8 mouse cellular contexts compared by ENCODE assay signal in the genomic region with DNA sequence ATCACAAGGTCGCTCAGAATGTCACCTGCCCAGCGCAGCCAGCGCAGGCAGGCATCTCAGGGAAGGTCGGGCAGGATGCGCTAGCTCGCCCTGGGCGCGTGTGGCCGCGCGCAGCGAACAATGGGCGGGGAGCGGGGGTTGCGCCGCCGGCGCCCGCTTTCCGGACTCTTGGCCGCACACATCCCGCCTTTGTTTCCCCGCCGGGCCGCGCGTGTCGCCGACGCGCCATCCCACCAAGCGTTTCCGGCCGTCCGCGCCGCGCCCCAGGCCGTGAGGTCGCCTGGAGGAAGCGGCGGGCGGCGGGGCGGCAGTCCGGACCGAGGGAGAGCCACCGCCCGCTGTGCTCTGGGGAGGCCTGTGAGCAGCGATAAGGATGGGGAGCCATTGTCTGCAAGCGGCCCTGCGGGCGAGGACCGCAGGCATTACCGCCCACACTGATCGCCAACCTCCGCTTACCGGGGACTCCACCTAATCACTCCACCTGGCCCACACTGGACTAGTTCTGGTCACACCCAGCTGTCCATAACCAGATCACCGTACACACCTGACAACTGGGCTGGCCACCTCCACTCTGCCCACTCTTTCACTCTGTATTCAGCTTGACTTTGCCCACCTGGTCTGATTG.
A peak's percentile ranks its signal among the peaks of the same experiment; 100 is the strongest.
DNase-seq lines count a peak whose midpoint lies in the region; ATAC-seq lines count a peak whose summit lies in the region.

No protein-coding gene starts in this region.

- peaks cover 10% of the 10 kb centered on the region; the same call in 1 of the 2 replicates for H3K4me1 ChIP-seq in forebrain, embryonic 12.5 days
- peaks cover 12% of the 10 kb centered on the region for H3K4me1 ChIP-seq in heart, embryonic 15.5 days (replicated peaks)

- 0 out of 2 replicates have a peak overlapping the region, but pooled peaks have one; percentile 50 for H3K27ac ChIP-seq in forebrain, embryonic 12.5 days
- H3K27ac ChIP-seq in heart, embryonic 15.5 days = peak overlapping the region; percentile 53

- H3K9ac ChIP-seq in forebrain, embryonic 12.5 days = peak overlapping the region; percentile 83
- H3K9ac ChIP-seq in heart, embryonic 15.5 days = peak overlapping the region; percentile 51

- H3K4me3 ChIP-seq in forebrain, embryonic 12.5 days (replicated peaks) = peak overlapping the region; percentile 61
- H3K4me3 ChIP-seq in heart, embryonic 15.5 days = peak overlapping the region; percentile 56

- H3K4me2 ChIP-seq in forebrain, embryonic 12.5 days = peak overlapping the region; percentile 91
- peak overlapping the region; percentile 94 for H3K4me2 ChIP-seq in heart, embryonic 15.5 days

- under 1% methylated on average over 59 of the region's 59 CpGs for WGBS in forebrain, embryonic 12.5 days
- under 1% methylated on average over 59 of the region's 59 CpGs for WGBS in heart, embryonic 15.5 days

- ATAC-seq in forebrain, embryonic 12.5 days (ENCODE audit: low FRiP score) = peak; percentile 87
- ATAC-seq in heart, embryonic 15.5 days (replicated peaks; ENCODE audit: insufficient number of reproducible peaks, insufficient read depth, low FRiP score, low read depth) = peak; percentile 91

- H3K9me3 ChIP-seq in forebrain, embryonic 12.5 days = no peaks in the 10 kb centered on the region
- H3K9me3 ChIP-seq in heart, embryonic 15.5 days (replicated peaks) = no peaks in the 10 kb centered on the region

- no peaks in the 10 kb centered on the region for H3K36me3 ChIP-seq in forebrain, embryonic 12.5 days (replicated peaks)
- no peaks in the 10 kb centered on the region for H3K36me3 ChIP-seq in heart, embryonic 15.5 days

- DNase-seq in thymus, postnatal 36 days = peak; percentile 0 to 2
- no peak for DNase-seq in thymus, postnatal 10 days (ENCODE audit: low spot score in 2 of 2)
- peak; percentile 86 for DNase-seq in kidney, postnatal 10 days
- peak; percentile 75 for DNase-seq in lung, postnatal 14 days
- peak; percentile 12 to 25 for DNase-seq in right cerebral cortex, adult 2 months (ENCODE audit: low spot score in 2 of 2)
- no peak for DNase-seq in thymus, postnatal 25 days

- H3K27me3 ChIP-seq in forebrain, embryonic 12.5 days = peaks cover 4% of the 10 kb centered on the region; the same call in 1 of the 2 replicates
- 0 out of 2 replicates have a peak, but pooled peaks cover 4% of the 10 kb centered on the region for H3K27me3 ChIP-seq in heart, embryonic 15.5 days

Comparison
In these comparisons a context has a peak if more than half of its experiments do, and no peak if none do; other contexts are left out.
1. DNase-seq: peak in thymus, postnatal 36 days (2 of 2), kidney, postnatal 10 days (single experiment), lung, postnatal 14 days (single experiment) and right cerebral cortex, adult 2 months (2 of 2); none in thymus, postnatal 10 days (0 of 2) and thymus, postnatal 25 days (single experiment).